Mouse (Mus musculus) urinary bladder, postnatal 25 days (tissue): ENCODE measurements around the gene Gphn.
A peak's percentile ranks its signal among the peaks of the same experiment; 100 is the strongest.

Experiments
- DNase-seq: peaks from one replicate; pipeline ENCODE4 v3.0.0; 2022; ENCODE audit warnings: low spot score

Gphn gene

GRCm38 (mm10) chr12:78225707-78226518 lies at the start of gene Gphn:
TSS of gene Gphn (plus strand) at chr12:78226379.
- DNase-seq: peak; percentile 75

DNA sequence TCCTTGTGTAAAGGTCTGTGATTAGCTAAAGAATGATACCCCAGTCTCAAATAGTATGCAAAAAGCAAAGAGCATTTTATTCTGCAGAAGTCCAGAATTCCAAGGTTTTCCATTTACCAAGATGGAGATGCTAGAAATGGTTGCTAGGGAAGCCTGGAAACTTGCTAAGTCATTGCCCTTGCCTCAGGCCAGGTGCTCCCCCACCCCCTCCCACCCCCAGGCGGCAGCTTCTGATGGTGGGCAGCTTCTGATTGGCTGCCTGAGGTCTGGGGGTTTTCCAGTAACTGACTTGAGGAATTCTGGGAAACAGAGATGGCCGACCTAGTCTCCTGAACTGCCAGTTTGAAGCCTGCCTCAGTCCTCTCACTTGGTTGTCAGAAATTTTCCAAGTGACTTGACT lies 44.7 kb upstream of the Gphn start:
- DNase-seq: no peak

- no peak for DNase-seq
Observed at GRCm38 (mm10) chr12:78193942-78194341, 32.2 kb upstream of the Gphn start, which contains the start of gene Gm6657. TSS of gene Gm6657 (plus strand) at chr12:78194242.

DNA sequence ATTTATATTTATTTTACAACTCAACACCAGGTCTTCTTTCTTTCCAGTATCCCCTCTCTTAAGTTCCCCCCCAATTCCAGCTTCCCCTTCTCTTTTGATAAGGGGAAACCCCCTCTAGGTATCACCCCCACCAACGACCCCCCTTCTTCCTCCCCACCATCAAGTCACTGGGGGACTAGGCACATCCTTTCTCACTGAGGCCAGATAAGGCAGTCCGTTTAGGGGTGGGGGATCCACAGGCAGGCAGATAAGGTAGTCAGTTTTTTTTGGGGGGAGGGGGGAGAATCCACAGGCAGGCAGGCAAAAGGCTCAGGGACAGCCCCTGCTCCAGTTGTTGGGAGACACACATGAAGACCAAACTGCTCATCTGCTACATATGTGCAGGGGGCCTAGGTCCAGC lies 30.8 kb upstream of the Gphn start:
- no peak for DNase-seq

- no peak for DNase-seq
Observed at GRCm38 (mm10) chr12:78203646-78204045, 22.5 kb upstream of the Gphn start.

GRCm38 (mm10) chr12:78205915-78206570 lies 20.1 kb upstream of the Gphn start:
- peak; percentile 43 for DNase-seq

DNA sequence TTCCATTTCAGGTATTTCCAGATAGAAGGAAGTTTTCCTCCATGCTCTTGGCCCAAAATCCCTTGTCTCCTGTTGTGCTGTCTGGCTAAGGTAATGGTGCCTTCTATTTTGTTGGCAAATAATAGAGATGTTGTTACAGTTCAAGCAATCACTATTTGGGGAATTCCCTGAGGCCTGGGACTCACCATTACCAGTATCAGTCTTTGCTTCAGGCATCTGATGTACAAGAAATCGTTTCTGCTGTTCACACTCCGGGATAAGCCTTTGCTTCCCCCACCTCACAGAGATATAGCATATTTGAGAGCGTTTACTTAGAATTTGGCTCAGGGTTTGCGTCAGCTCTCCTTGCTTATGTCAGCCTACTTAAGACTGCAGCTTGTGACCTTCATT lies 19.6 kb upstream of the Gphn start:
- no peak for DNase-seq

DNA sequence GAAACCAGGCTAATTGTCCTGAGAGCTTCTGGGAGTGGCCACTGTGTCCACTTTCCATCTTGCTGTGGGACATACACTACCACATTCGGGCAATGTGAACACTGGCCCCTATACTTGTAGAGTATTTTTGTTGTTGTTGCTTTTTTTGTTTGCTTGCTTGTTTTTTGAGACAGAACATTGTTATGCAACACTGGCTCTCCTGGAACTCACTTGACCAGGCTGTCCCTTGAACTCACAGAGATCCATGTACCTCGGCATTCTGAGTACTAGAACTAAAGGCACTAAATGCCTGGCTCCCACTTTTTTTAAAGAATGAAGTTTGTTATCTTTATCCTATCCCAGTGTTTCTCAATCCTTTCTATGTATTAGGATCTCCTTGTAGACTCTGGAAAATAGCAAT lies 16.3 kb upstream of the Gphn start:
- no peak for DNase-seq

DNA sequence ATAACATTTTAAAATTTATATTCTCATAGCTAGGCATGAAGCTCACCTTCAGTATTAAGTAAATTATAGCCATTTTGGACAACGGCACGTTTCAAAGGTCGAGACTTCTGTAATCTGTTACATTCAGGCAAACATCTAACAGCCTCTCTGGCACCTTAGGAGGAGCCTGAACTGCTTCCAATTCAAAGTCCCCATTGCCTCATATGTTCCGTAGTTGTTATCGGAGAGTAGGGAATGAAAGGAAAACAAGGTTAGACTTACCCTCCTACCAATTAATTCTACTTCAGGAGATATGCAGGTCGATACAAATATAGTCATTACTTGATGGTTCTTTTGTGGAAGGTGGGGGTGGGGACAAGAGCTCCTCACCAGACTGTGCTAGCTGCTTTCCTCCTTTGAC lies 10.7 kb upstream of the Gphn start:
- DNase-seq: no peak

- DNase-seq: no peak
Observed at GRCm38 (mm10) chr12:78219191-78219825, 6.9 kb upstream of the Gphn start.

DNA sequence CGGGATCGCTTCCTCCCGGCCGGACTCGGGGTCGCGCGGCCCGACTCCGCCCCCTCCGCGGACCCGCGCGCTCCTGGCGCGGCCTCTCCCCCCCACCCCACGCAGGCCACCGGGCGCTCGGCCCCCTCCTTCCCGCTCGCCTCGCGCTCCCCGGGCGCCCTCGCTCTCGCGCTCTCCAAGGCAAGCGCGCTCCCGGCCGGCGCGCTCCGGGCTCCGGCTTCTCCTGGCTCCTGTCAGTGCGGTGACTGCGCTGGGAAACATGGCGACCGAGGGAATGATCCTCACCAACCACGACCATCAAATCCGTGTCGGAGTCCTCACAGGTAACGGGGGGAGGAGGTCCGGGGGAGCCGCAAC lies 318 bp downstream of the Gphn start:
- DNase-seq: no peak

DNA sequence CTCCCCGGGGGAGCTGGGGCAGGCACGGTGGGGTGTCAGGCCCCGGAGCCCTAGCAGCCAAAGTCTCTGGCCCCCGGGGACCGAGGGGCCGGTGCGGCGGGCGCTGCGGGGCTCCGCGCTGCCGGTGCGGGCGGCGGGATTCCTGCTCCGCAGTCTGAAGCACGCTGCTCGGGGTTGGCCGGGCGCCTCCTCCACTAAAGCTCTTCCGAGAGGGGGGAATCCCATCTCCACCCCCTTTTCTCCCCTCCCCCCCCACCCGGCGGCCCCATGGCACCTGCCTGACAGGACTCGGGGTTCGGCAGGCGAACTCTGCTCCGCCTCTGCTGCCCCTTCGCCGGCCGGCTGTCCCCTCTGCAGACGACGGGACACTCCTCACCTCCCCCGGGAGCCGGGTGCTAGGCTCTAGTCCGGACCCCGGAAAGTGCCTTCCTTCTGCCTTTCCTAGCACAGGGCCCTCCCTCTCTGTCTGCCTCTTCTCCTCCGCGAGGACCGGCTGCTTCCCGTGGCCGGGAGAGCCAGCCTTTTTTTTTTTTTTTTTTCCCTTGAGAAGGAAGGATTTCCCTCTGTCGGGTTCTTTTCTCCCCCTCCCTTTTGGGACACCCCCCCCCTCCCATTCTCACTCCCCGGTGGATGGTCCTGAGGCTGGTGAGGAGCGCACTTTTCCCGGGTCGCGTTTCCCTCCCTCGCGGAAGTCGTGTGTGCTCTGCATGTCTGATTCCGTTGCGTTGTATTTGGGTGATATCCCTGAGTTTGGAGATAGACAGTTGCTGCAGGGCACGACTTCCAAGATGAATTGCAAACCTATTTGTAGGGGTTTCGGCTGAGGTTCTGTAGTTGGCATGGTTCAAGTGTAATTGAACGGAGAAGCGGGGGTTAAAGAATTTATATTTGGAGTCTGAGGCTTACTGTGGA lies 1.1 kb downstream of the Gphn start:
- peak; percentile 37 for DNase-seq

DNA sequence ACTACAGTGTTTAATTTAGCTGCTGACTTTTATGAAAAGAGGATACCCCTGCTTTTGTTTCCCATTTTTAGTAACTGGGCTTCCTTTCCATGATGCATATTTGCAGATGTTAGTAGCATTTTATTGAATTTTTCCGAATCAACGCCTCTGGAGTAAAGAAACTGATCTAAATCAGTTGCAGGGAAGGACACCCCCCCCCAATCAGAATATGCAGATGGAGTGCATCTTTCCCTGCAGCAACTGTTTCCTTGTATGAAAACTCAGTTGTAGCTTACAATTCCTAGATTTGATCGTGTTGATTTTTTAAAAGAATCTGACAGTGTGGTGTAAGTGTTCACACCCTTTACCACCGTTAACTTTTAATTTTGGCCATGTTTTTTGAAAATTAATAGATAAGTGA lies 2.0 kb downstream of the Gphn start:
- no peak for DNase-seq

- no peak for DNase-seq
Observed at GRCm38 (mm10) chr12:78232560-78232959, 6.4 kb downstream of the Gphn start.

DNA sequence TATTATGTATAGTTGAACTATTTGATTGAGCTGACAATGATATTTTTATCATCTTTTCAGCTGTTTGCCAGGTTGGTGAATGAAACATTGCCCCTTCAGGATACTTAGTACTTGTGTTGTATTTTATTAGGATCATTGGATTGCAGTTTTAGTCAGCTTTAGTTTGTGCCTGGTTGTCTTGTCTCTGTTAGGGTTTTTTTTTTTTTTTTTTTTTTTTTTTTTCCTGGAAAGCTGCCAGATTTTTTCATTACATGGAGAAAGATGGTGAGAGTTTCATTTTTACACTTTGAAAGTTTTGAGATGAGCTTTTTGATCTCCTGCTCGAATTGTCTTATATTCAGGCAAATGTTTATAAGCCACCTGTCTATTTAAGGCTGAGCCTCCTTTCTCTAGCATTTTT lies 22.2 kb downstream of the Gphn start:
- DNase-seq: no peak

- DNase-seq: no peak
Observed at GRCm38 (mm10) chr12:78249151-78249550, 23.0 kb downstream of the Gphn start.

DNA sequence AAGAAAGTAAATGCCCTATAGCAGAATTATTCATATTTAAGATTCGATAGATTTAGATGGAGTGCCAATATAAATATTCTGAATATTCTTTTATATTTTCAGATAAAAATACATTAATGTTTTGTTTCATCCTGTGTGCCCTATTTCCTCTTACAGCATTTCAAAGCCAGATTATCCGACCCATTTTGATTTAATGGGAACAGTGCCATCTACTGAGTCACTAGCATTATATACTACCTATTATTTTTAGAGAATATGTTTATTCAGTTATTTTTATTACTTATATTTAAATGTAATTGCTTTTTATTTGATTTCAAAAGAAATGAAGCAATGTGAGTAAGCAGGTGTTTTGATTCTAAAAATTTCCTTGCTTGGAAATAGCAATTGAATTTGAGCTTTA lies 51.2 kb downstream of the Gphn start:
- no peak for DNase-seq

DNA sequence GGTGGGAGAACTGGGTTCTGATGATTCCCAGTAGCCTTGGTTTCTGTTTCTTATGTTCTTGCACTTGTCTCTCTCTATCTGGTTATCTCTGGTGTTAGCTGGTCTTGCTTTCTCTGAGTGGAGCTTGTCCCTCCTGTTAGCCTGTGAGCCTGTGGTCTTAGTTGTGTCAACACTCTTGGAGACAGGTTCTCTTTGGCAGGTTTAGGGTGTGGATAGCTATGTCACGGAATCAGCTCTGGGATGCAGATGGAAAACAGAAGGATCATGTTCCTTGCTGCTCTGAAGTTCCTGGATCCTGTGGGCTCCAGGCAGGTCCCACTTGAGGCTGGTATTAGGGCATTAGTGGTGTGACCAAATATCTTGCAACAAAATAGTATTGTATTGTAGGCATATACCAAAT lies 64.2 kb downstream of the Gphn start:
- no peak for DNase-seq

DNA sequence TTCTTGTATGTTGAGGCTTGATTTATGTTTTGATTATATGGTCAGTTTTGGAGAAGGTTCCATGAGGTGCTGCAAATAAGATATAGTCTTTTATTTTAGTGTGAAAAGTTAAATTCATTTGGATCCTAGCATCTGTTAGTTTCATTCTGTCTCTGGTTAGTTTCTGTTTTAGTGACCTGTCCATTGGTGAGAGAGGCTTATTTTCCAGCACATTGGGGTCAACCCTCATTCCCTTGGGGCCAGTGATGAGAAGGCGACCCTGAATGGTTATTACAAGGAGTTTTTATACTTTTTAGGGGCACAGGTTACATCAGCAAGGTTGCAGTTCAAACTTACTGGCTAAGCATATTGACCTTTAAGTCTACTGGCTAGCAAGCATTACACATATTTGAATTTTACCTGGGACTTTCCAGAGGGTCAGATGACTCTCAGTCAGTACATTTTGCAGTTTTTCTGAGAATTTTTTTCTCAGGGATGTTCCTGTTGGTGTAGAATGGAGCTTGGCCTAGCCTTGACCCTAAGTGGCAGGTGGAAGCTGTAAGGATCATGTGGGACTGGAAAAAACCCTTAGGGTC lies 72.7 kb downstream of the Gphn start:
- no peak for DNase-seq

DNA sequence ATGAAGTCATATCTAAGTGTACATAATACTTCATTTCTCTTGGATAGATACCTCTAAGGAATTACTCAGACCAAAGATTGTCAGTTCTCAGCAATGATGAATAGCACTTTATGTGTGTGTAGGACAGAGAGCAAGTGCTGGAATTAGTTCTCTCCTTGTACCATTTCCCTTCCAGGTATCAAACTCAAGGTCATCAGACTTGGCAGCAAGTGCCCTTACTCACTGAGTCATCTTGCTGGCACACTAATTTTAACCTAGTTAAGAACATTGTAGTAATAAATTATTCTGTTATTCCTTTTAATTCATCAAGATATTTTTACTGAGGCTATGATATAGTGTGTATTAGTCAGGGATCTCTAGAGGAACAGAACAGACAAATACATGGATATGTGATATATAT lies 88.9 kb downstream of the Gphn start:
- no peak for DNase-seq

GRCm38 (mm10) chr12:78327946-78328345 lies 101.8 kb downstream of the Gphn start:
- no peak for DNase-seq

DNA sequence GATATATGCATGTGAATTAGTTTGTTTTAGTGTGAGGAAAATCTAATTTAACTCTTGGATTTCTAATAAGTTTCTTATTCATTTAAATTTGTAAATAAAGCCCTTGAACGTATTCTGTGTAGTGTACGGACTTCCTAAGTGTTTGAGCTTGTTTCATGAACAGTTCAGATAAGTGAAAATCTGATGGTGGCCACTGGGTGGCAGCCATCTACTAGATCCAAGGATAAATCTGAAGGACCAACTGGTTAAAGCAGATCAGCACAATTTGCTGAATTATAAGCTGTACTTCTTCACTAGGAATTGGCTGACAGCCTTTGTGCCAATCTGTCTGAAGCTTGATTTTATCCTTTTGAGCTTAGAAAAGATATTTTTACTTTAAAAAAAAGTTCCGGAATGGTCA lies 105.9 kb downstream of the Gphn start:
- peak; percentile 15 for DNase-seq
